Mouse (Mus musculus): ENCODE measurements around the gene Ascc2. TPM values are rescaled to one million over a fixed set of nuclear protein-coding genes. Genes with fewer than 3 reads are reported as not detected.
A peak's percentile ranks its signal among the peaks of the same experiment; 100 is the strongest.

Ascc2 gene
- polyA plus RNA-seq, 1 experiment from 2014 or later, result 32.2 TPM

GRCm38 (mm10) chr11:4677250-4677872, 39.8 kb downstream of the Ascc2 start:
- H3K36me3 ChIP-seq, result peaks cover 91% of the 10 kb centered on the region
- DNase-seq (ENCODE audit: low spot score), result no peak
- H3K9me3 ChIP-seq (replicated peaks), result no peaks in the 10 kb centered on the region
- 89% methylated on average over 7 of the region's 7 CpGs for WGBS
- no peak overlapping the region for H3K4me3 ChIP-seq
- H3K4me1 ChIP-seq, result peaks cover 10% of the 10 kb centered on the region
- H3K27me3 ChIP-seq (ENCODE audit: low read depth, poor library complexity, severe bottlenecking), result no peaks in the 10 kb centered on the region
- H3K27ac ChIP-seq (replicated peaks), result peak overlapping the region; percentile 20; the same call in 1 of the 2 replicates

- no peak for DNase-seq (ENCODE audit: low spot score)
- no peak overlapping the region; the same call in 1 of the 2 replicates for H3K27ac ChIP-seq (replicated peaks)
- WGBS, result 81% methylated on average over 13 of the region's 13 CpGs
Measured at GRCm38 (mm10) chr11:4678700-4679440, 41.3 kb downstream of the Ascc2 start.

GRCm38 (mm10) chr11:4679441-4679832, 41.9 kb downstream of the Ascc2 start:
- 92% methylated on average over 12 of the region's 12 CpGs for WGBS
- Histone ChIP-seq H3K4me3 (no peak overlapping the region), H3K4me1 (peaks cover 10% of the 10 kb centered on the region), H3K27me3 (ENCODE audit: low read depth, poor library complexity, severe bottlenecking) (no peaks in the 10 kb centered on the region), H3K9me3 (replicated peaks) (no peaks in the 10 kb centered on the region), H3K36me3 (peaks cover 92% of the 10 kb centered on the region), H3K27ac (replicated peaks) (no peak overlapping the region)
- DNase-seq (ENCODE audit: low spot score), result no peak

More at GRCm38 (mm10) chr11:4678700-4679440, 41.3 kb downstream of the Ascc2 start:
- Histone ChIP-seq H3K36me3 (peaks cover 91% of the 10 kb centered on the region), H3K27me3 (ENCODE audit: low read depth, poor library complexity, severe bottlenecking) (no peaks in the 10 kb centered on the region), H3K9me3 (replicated peaks) (no peaks in the 10 kb centered on the region), H3K4me1 (peaks cover 10% of the 10 kb centered on the region), H3K4me3 (no peak overlapping the region)

GRCm38 (mm10) chr11:4680126-4680525, 42.6 kb downstream of the Ascc2 start:
- Histone ChIP-seq H3K27ac (replicated peaks) (no peak overlapping the region), H3K36me3 (peaks cover 88% of the 10 kb centered on the region), H3K4me3 (no peak overlapping the region), H3K4me1 (peaks cover 10% of the 10 kb centered on the region), H3K27me3 (ENCODE audit: low read depth, poor library complexity, severe bottlenecking) (no peaks in the 10 kb centered on the region), H3K9me3 (replicated peaks) (no peaks in the 10 kb centered on the region)
- DNase-seq (ENCODE audit: low spot score), result no peak
- 64% methylated on average over 3 of the region's 3 CpGs for WGBS

- H3K4me1 ChIP-seq, result no peaks in the 10 kb centered on the region
- no peak for DNase-seq (ENCODE audit: low spot score)
- no peaks in the 10 kb centered on the region for H3K27me3 ChIP-seq (ENCODE audit: low read depth, poor library complexity, severe bottlenecking)
- no peak overlapping the region for H3K4me3 ChIP-seq
- H3K36me3 ChIP-seq, result peaks cover 62% of the 10 kb centered on the region
- H3K27ac ChIP-seq (replicated peaks), result no peak overlapping the region
- WGBS, result 92% methylated on average over 6 of the region's 6 CpGs
- H3K9me3 ChIP-seq (replicated peaks), result no peaks in the 10 kb centered on the region
Measured at GRCm38 (mm10) chr11:4683516-4683915, 46.0 kb downstream of the Ascc2 start.

- WGBS, result 80% methylated on average over 6 of the region's 6 CpGs
Measured at GRCm38 (mm10) chr11:4684186-4684585, 46.6 kb downstream of the Ascc2 start.

GRCm38 (mm10) chr11:4685071-4685470, 47.5 kb downstream of the Ascc2 start:
- Histone ChIP-seq H3K4me1 (no peaks in the 10 kb centered on the region), H3K27me3 (ENCODE audit: low read depth, poor library complexity, severe bottlenecking) (no peaks in the 10 kb centered on the region), H3K27ac (replicated peaks) (no peak overlapping the region), H3K9me3 (replicated peaks) (no peaks in the 10 kb centered on the region), H3K4me3 (no peak overlapping the region), H3K36me3 (peaks cover 46% of the 10 kb centered on the region)
- 93% methylated on average over 4 of the region's 4 CpGs for WGBS
- no peak for DNase-seq (ENCODE audit: low spot score)

More at GRCm38 (mm10) chr11:4684186-4684585, 46.6 kb downstream of the Ascc2 start:
- no peak overlapping the region for H3K27ac ChIP-seq (replicated peaks)
- no peaks in the 10 kb centered on the region for H3K4me1 ChIP-seq
- DNase-seq (ENCODE audit: low spot score), result no peak
- H3K36me3 ChIP-seq, result peaks cover 55% of the 10 kb centered on the region
- no peaks in the 10 kb centered on the region for H3K27me3 ChIP-seq (ENCODE audit: low read depth, poor library complexity, severe bottlenecking)
- H3K4me3 ChIP-seq, result no peak overlapping the region
- no peaks in the 10 kb centered on the region for H3K9me3 ChIP-seq (replicated peaks)

GRCm38 (mm10) chr11:4685510-4685909, 48.0 kb downstream of the Ascc2 start:
- no peaks in the 10 kb centered on the region for H3K27me3 ChIP-seq (ENCODE audit: low read depth, poor library complexity, severe bottlenecking)
- peaks cover 42% of the 10 kb centered on the region for H3K36me3 ChIP-seq
- H3K4me3 ChIP-seq, result no peak overlapping the region
- no peaks in the 10 kb centered on the region for H3K4me1 ChIP-seq
- H3K9me3 ChIP-seq (replicated peaks), result no peaks in the 10 kb centered on the region
- no peak overlapping the region for H3K27ac ChIP-seq (replicated peaks)
- WGBS, result 91% methylated on average over 5 of the region's 5 CpGs
- no peak for DNase-seq (ENCODE audit: low spot score)

GRCm38 (mm10) chr11:4687027-4687426, 49.5 kb downstream of the Ascc2 start:
- DNase-seq (ENCODE audit: low spot score), result no peak
- Histone ChIP-seq H3K4me3 (no peak overlapping the region), H3K36me3 (peaks cover 26% of the 10 kb centered on the region), H3K4me1 (no peaks in the 10 kb centered on the region), H3K9me3 (replicated peaks) (no peaks in the 10 kb centered on the region), H3K27ac (replicated peaks) (no peak overlapping the region), H3K27me3 (ENCODE audit: low read depth, poor library complexity, severe bottlenecking) (no peaks in the 10 kb centered on the region)
- WGBS, result 64% methylated on average over 3 of the region's 3 CpGs

GRCm38 (mm10) chr11:4687874-4688273, 50.3 kb downstream of the Ascc2 start:
- Histone ChIP-seq H3K9me3 (replicated peaks) (no peaks in the 10 kb centered on the region), H3K36me3 (peaks cover 18% of the 10 kb centered on the region), H3K27ac (replicated peaks) (no peak overlapping the region), H3K27me3 (ENCODE audit: low read depth, poor library complexity, severe bottlenecking) (no peaks in the 10 kb centered on the region), H3K4me1 (no peaks in the 10 kb centered on the region), H3K4me3 (no peak overlapping the region)
- 82% methylated on average over 3 of the region's 3 CpGs for WGBS
- no peak for DNase-seq (ENCODE audit: low spot score)

GRCm38 (mm10) chr11:4688632-4689380, 51.3 kb downstream of the Ascc2 start:
- Histone ChIP-seq H3K36me3 (peaks cover 9% of the 10 kb centered on the region), H3K27me3 (ENCODE audit: low read depth, poor library complexity, severe bottlenecking) (no peaks in the 10 kb centered on the region), H3K9me3 (replicated peaks) (no peaks in the 10 kb centered on the region), H3K27ac (replicated peaks) (no peak overlapping the region), H3K4me1 (no peaks in the 10 kb centered on the region), H3K4me3 (no peak overlapping the region)
- DNase-seq (ENCODE audit: low spot score), result no peak
- 71% methylated on average over 11 of the region's 11 CpGs for WGBS

GRCm38 (mm10) chr11:4690353-4690752, 52.8 kb downstream of the Ascc2 start:
- Histone ChIP-seq H3K27ac (replicated peaks) (no peak overlapping the region), H3K36me3 (no peaks in the 10 kb centered on the region), H3K9me3 (replicated peaks) (0 out of 2 replicates have a peak, but pooled peaks cover 3% of the 10 kb centered on the region), H3K27me3 (ENCODE audit: low read depth, poor library complexity, severe bottlenecking) (no peaks in the 10 kb centered on the region), H3K4me1 (no peaks in the 10 kb centered on the region), H3K4me3 (no peak overlapping the region)
- 87% methylated on average over 7 of the region's 7 CpGs for WGBS
- no peak for DNase-seq (ENCODE audit: low spot score)

All from midbrain, embryonic 10.5 days (tissue).